Mouse (Mus musculus): Measurements from ENCODE around the gene Rbm20.

Gene Rbm20

GRCm38 (mm10) chr19:53894538-53895121 is 217.5 kb downstream of the Rbm20 start:
- ChIA-PET POLR2A (interaction anchor here in 3 of 4 experiments (0.6 to 2.6 kb wide), 7 partner anchors 8 to 611 kb away, joined by 3 to 28 read pairs (median 3); partner anchors contain the start of genes Bbip1 (in 1 of the 3) and Shoc2 (in 1 of the 3)), CTCF (interaction anchor here in 1 of 4 experiments (0.7 kb wide), 1 partner anchor 474 kb away, joined by 4 read pairs; no protein-coding TSS in a partner anchor)

GRCm38 (mm10) chr19:53898046-53898445 is 220.9 kb downstream of the Rbm20 start:
- CTCF ChIA-PET: no interaction called here
- POLR2A ChIA-PET: interaction anchor here in 2 of 4 experiments (0.6 to 1.2 kb wide), 4 partner anchors 17 to 298 kb away, joined by 3 to 8 read pairs (median 4); no protein-coding TSS in a partner anchor

GRCm38 (mm10) chr19:53898498-53898897 is 221.4 kb downstream of the Rbm20 start:
- ChIA-PET CTCF (interaction anchor here in 1 of 4 experiments (0.6 kb wide), 1 partner anchor 93 kb away, joined by 3 read pairs; no protein-coding TSS in a partner anchor), POLR2A (interaction anchor here in 2 of 4 experiments (0.5 to 1.2 kb wide), 6 partner anchors 8 to 299 kb away, joined by 3 to 8 read pairs (median 4); no protein-coding TSS in a partner anchor)

GRCm38 (mm10) chr19:53898970-53899900 is 222.1 kb downstream of the Rbm20 start:
- ChIA-PET CTCF (interaction anchor here in 1 of 4 experiments (0.6 kb wide), 1 partner anchor 94 kb away, joined by 3 read pairs; no protein-coding TSS in a partner anchor), POLR2A (interaction anchor here in 3 of 4 experiments (0.5 to 1.2 kb wide), 6 partner anchors 9 to 78 kb away, joined by 3 to 4 read pairs (median 3); no protein-coding TSS in a partner anchor)

- POLR2A ChIA-PET: interaction anchor here in 3 of 4 experiments (0.9 to 6.2 kb wide), 5 partner anchors 8 to 79 kb away, joined by 3 to 71 read pairs (median 4); partner anchors contain the start of gene Pdcd4 (in 2 of the 3)
- CTCF ChIA-PET: no interaction called here
Observed at GRCm38 (mm10) chr19:53899941-53900610, 223.0 kb downstream of the Rbm20 start.

DNA sequence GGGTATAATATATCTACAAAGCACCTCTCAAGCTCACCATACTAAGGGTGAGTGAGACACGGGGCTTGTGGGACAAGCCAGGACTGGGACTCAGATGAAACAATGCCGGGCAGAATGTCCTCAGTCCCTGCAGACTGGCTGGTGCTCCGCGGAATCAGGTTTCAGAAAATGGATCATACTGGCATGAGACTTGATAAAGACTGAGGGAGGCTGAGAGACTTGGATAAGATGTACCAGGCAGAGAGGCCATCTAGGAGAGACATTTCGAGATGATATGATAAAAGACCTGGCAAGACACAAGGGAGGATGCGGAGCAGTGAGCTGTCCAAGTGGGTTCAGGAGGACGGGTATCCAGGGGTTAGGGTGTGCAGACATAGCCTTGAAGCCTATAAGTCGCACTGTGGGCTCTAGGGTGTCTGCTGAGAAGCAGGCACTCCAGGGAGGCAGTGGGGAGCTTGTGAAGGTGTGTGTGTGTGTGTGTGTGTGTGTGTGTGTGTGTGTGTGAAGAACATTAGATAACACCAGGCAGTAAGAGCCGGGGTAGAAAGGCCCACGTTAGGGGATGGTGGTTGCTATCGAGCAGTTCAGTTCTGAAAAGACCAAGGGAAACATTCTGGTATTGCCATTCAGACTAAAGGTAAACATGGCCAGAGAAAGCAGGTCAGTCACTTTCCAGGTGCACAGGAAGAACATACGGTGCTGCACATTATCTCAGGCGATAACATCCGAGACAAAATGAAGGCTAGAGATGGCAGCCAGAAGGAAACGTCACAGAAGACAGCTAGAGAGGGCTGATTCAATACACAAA is 225.0 kb downstream of the Rbm20 start:
- ChIA-PET POLR2A (interaction anchor here in 3 of 4 experiments (0.6 to 6.2 kb wide), 38 partner anchors 8 to 305 kb away, joined by 3 to 104 read pairs (median 7); partner anchors contain the start of genes Bbip1 (in 2 of the 3), Pdcd4 (in 2 of the 3), Shoc2 (in 2 of the 3) and Smc3 (in 2 of the 3)), CTCF (interaction anchor here in 1 of 4 experiments (0.6 to 1.8 kb wide), 3 partner anchors 22 to 197 kb away, joined by 3 to 6 read pairs (median 3); no protein-coding TSS in a partner anchor)

GRCm38 (mm10) chr19:53902739-53903487 is 225.8 kb downstream of the Rbm20 start:
- CTCF ChIA-PET: interaction anchor here in 2 of 4 experiments (0.6 to 1.8 kb wide), 9 partner anchors 22 to 829 kb away, joined by 3 to 8 read pairs (median 3); no protein-coding TSS in a partner anchor
- POLR2A ChIA-PET: interaction anchor here (0.6 to 6.2 kb wide), 83 partner anchors 8 to 1546 kb away, joined by 3 to 104 read pairs (median 4); partner anchors contain the start of genes Bbip1 (in 3 of the 4), Shoc2 (in 3 of the 4), Pdcd4 (in 2 of the 4) and Smc3 (in 2 of the 4)

DNA sequence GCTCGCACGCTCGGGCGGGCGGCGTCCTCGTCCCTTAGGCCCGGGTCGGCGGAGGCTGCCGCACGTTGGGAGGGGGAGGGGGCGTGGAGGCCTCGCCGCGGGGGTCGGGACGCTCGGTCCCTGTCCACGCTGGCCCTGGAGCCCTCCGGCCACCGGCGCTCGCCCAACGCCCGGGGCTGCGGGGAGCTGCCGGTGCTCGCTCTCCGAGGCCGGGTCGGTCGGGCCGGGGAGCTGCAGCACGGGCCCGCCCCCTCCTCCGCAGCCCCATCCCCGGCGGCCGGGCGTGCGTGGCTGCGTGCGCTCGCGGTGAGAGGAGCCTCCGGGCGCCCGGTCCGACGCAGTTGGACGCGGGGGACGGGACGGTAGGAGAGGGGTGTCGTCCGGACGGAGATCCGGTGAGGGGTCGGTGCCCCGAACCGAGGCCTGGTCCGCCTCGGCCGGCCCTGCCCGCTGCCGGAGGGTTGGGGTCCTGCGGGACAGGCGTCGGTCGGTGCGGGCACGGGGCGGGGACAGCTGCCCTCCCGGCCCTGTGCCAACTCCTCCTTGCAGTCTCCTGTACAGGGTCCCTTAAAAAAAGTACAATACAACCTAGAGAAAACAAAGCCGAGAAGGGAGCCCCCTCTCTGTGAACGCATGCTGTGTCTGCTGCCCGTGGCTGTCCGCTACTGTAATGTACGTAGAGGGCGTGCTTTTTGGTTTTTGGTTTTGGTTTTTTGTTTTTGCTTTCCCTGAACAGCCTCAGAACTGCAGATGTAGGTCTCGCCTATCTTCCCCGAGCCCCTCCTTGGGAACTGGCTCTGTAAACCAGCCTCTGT is 226.6 kb downstream of the Rbm20 start:
- CTCF ChIA-PET: interaction anchor here in 3 of 4 experiments (0.6 to 1.8 kb wide), 7 partner anchors 40 to 211 kb away, joined by 3 to 8 read pairs (median 3); no protein-coding TSS in a partner anchor
- POLR2A ChIA-PET: interaction anchor here in 3 of 4 experiments (0.6 to 6.2 kb wide), 72 partner anchors 8 to 1545 kb away, joined by 3 to 104 read pairs (median 4); partner anchors contain the start of genes Bbip1 (in 3 of the 3), Shoc2 (in 3 of the 3), Pdcd4 (in 2 of the 3) and Smc3 (in 2 of the 3)

DNA sequence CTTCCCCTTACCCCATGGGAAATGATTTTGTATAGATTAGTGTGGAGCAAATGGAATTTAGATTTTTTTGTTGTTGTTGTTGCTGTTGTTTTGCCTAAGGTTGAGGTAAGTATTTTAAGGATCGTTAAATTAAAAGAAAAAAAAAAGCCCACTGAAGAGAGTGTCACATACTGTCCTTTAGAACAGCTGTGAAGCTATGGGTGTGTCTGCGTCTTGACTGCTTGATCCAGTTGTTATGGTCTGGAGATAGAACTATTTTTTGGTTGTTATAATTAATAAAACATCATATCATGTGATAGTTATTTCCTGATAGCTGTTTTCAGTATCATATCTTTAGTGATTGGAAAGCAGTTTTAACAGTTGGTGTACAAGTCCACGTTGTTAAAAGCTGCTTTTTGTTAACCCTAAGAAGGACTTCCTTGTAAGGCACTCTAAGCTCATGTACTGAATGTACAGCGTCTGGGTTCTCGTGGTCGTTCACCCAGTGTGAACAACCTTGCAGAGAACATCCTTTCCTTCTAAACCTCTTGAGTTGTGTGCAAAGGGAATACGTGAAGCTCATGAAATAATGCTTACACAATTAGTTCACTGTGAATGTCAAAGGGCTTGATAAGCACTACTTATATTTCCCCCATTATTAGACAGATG is 227.9 kb downstream of the Rbm20 start:
- ChIA-PET POLR2A (interaction anchor here in 3 of 4 experiments (0.6 to 6.2 kb wide), 17 partner anchors 9 to 1577 kb away, joined by 3 to 104 read pairs (median 3); partner anchors contain the start of genes Bbip1 (in 2 of the 3), Pdcd4 (in 2 of the 3) and Shoc2 (in 2 of the 3)), CTCF (interaction anchor here in 3 of 4 experiments (0.5 to 1.2 kb wide), 3 partner anchors 65 to 1862 kb away, joined by 3 to 8 read pairs (median 5); partner anchors contain the start of gene Adra2a (in 1 of the 3))

DNA sequence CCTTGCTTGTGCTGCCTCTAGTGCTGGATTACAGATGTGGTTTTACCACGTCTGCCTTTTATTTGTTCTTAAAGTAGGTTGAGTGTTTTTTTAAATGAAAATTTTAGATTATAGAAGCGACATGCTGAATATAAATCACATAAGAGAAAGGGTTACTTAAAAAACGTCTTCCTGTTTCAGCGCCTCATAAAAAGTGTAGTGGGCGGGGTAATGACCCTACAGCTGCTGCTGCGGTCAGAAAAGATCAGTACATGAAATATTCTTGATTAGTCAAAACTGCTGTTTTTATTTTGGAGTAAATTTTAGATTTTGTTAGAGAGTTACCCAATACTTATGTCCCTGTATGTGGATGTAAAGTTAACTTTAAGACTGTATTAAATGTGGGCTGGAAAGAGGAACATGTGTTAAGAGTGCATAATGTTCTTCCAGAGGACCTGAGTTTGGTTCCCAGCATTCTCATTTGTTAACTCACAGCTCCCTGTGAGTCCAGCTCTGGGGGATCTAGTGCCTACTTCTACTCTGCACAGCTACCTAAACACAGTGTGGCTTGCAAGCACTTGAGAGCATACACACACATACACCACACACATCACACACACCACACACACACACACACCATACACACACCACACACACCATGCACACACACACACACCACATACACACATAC is 229.1 kb downstream of the Rbm20 start:
- POLR2A ChIA-PET: interaction anchor here in 2 of 4 experiments (0.6 to 6.2 kb wide), 7 partner anchors 9 to 135 kb away, joined by 3 to 71 read pairs (median 4); partner anchors contain the start of genes Pdcd4 (in 2 of the 2), Bbip1 (in 1 of the 2) and Shoc2 (in 1 of the 2)
- CTCF ChIA-PET: interaction anchor here in 1 of 4 experiments (0.6 kb wide), 1 partner anchor 8 kb away, joined by 4 read pairs; no protein-coding TSS in a partner anchor

DNA sequence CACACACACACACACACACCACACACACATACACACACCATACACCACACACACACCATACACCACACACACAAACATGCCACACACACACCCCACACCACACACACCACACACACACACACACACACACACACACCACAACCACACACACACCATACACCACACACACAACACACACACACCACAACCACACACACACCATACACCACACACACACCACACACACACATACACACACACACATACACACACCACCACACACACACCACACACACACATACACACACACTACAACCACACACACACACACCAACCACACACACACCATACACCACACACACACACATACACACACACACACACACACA is 229.6 kb downstream of the Rbm20 start:
- ChIA-PET CTCF (interaction anchor here in 1 of 4 experiments (0.7 kb wide), 1 partner anchor 146 kb away, joined by 5 read pairs; no protein-coding TSS in a partner anchor), POLR2A (interaction anchor here (0.7 to 0.9 kb wide), 5 partner anchors 9 to 891 kb away, joined by 3 to 4 read pairs (median 3); partner anchors contain the start of gene Pdcd4 (in 1 of the 4))

GRCm38 (mm10) chr19:53914950-53915349 is 237.8 kb downstream of the Rbm20 start:
- POLR2A ChIA-PET: interaction anchor here in 3 of 4 experiments (1.1 to 1.7 kb wide), 4 partner anchors 9 to 25 kb away, joined by 4 to 5 read pairs (median 4); no protein-coding TSS in a partner anchor
- CTCF ChIA-PET: interaction anchor here in 2 of 4 experiments (0.6 to 2.5 kb wide), 3 partner anchors 9 to 1292 kb away, joined by 3 to 6 read pairs (median 4); no protein-coding TSS in a partner anchor

Data from embryonic stem cell, embryonic (primary cell).